Mouse (Mus musculus) liver, embryonic 14.5 days (tissue): ENCODE measurements around the gene 5430419D17Rik.

Source experiments
- CTCF ChIP-seq: IDR thresholded peaks from 2 replicates; pipeline ENCODE4 v1.5.1; 2016; ENCODE audit warnings: antibody characterized with exemption, low read depth, control low read depth
- EP300 ChIP-seq: IDR thresholded peaks from 2 replicates; pipeline ENCODE4 v1.6.1; 2016; ENCODE audit warnings: antibody characterized with exemption, low read depth

- TF ChIP-seq EP300 (no peak), CTCF (no peak)
Measured at GRCm38 (mm10) chr7:131318340-131318739, 144.1 kb downstream of the 5430419D17Rik start.
